ENCODE assay signal across 8 mouse cellular contexts in genomic region chr2:181659609-181660055, GRCm38 (mm10). TPM values are rescaled to one million over a fixed set of nuclear protein-coding genes. Genes with fewer than 3 reads are reported as not detected.
DNase-seq lines count a peak whose midpoint lies in the region; ATAC-seq and TF ChIP-seq lines count a peak whose summit lies in the region.

No protein-coding gene starts in this region.

- H3K27ac ChIP-seq in cortical plate, adult 2 months (ENCODE audit: insufficient read depth, low read length), result no peak overlapping the region

- intact Hi-C loops in gastrocnemius, postnatal 14 days (cut with DNase I; ENCODE audit: low total_unique reads), result no loop called here
- intact Hi-C loops in left cerebral cortex, postnatal 10 days (cut with DNase I), result loop anchor here (5.0 kb wide), 1 partner anchor 37 kb away; no protein-coding TSS in a partner anchor

- no peak for TF ChIP-seq POLR2A in cortical plate, adult 2 months (IDR thresholded peaks at IDR 0.05; ENCODE audit: extremely low read depth, insufficient read depth, low read length)

- H3K4me3 ChIP-seq in cortical plate, adult 2 months (ENCODE audit: insufficient read depth, low read length), result no peak overlapping the region

- H3K4me1 ChIP-seq in cortical plate, adult 2 months (ENCODE audit: control insufficient read depth, insufficient read depth, low read length), result 0 out of 2 replicates have a peak, but pooled peaks cover 2% of the 10 kb centered on the region

- DNase-seq in adipocyte (ENCODE audit: low spot score), result peak; percentile 52
- peak; percentile 80 for DNase-seq in gastrocnemius, postnatal 14 days
- DNase-seq in left cerebral cortex, postnatal 10 days (ENCODE audit: extremely low spot score in 1 of 2, low spot score in 2 of 2), result peak; percentile 61 to 92
- peak; percentile 70 for DNase-seq in right cerebral cortex, postnatal 25 days
- peak; percentile 67 for DNase-seq in yolk sac, embryonic 10.5 days (ENCODE audit: low spot score)

- ATAC-seq in inflammation-experienced regulatory T-cells, adult 6 months, result peak; percentile 90
- peak; percentile 89 for ATAC-seq in megakaryocyte progenitor cell, adult 5-6 weeks (replicated peaks; ENCODE audit: poor library complexity)

- TF ChIP-seq CTCF in cortical plate, adult 2 months (IDR thresholded peaks at IDR 0.05; ENCODE audit: extremely low read depth, insufficient read depth, low read length), result peak; percentile 74

RNA-seq across cellular contexts. Expression of gene Gm29797, which starts 2.8 kb away (rescaled TPM):
- polyA plus RNA-seq in cortical plate, adult 2 months (2012; rRNA removed), result 0.21 TPM in 1 of 2 replicates, not detected in the other
- not detected for total RNA-seq in gastrocnemius, postnatal 14 days (2021)
- polyA plus RNA-seq in inflammation-experienced regulatory T-cells, adult 6 months (2017; shearing (Covaris generic)), result not detected
- total RNA-seq in left cerebral cortex, postnatal 10 days (2021), result under 1 TPM in 1 of 2 experiments, not detected in 1; 0.67 TPM
- total RNA-seq in megakaryocyte progenitor cell, adult 5-6 weeks (2015), result not detected in 2 replicates
- not detected in 2 replicates for total RNA-seq in megakaryocyte progenitor cell, adult 5-6 weeks (2017)

RNA-seq across cellular contexts. Expression of gene Sox18, which starts 11.8 kb away (rescaled TPM):
- polyA plus RNA-seq in cortical plate, adult 2 months (2012; rRNA removed), result 16.8 and 21.8 TPM in 2 replicates
- total RNA-seq in gastrocnemius, postnatal 14 days (2021), result 10 to 100 TPM; 27.3 to 28.0 TPM
- polyA plus RNA-seq in inflammation-experienced regulatory T-cells, adult 6 months (2017; shearing (Covaris generic)), result not detected
- total RNA-seq in left cerebral cortex, postnatal 10 days (2021), result 10 to 100 TPM; 13.9 to 14.7 TPM
- not detected in 2 replicates for total RNA-seq in megakaryocyte progenitor cell, adult 5-6 weeks (2015)
- not detected in 2 replicates for total RNA-seq in megakaryocyte progenitor cell, adult 5-6 weeks (2017)

RNA-seq across cellular contexts. Expression of gene Tcea2, which starts 20.5 kb away (rescaled TPM):
- 195 and 212 TPM in 2 replicates for polyA plus RNA-seq in cortical plate, adult 2 months (2012; rRNA removed)
- total RNA-seq in gastrocnemius, postnatal 14 days (2021), result 1 to 10 TPM; 4.2 to 6.0 TPM
- 10 to 100 TPM in 2 of 3 experiments, 1 to 10 TPM in 1; 6.4 to 19.9 (median 17.5) TPM for polyA plus RNA-seq in inflammation-experienced regulatory T-cells, adult 6 months (2017; shearing (Covaris generic))
- total RNA-seq in left cerebral cortex, postnatal 10 days (2021), result 10 to 100 TPM; 57.3 to 62.7 TPM
- total RNA-seq in megakaryocyte progenitor cell, adult 5-6 weeks (2015), result 21.5 and 22.3 TPM in 2 replicates
- 8.7 and 9.8 TPM in 2 replicates for total RNA-seq in megakaryocyte progenitor cell, adult 5-6 weeks (2017)

RNA-seq across cellular contexts. Expression of gene Rgs19, which starts 34.1 kb away (rescaled TPM):
- polyA plus RNA-seq in cortical plate, adult 2 months (2012; rRNA removed), result 55.4 and 57.0 TPM in 2 replicates
- total RNA-seq in gastrocnemius, postnatal 14 days (2021), result 1 to 10 TPM; 5.1 to 6.5 TPM
- 100 to 1,000 TPM; 154 to 182 (median 170) TPM for polyA plus RNA-seq in inflammation-experienced regulatory T-cells, adult 6 months (2017; shearing (Covaris generic))
- total RNA-seq in left cerebral cortex, postnatal 10 days (2021), result 10 to 100 TPM; 48.8 to 57.2 TPM
- total RNA-seq in megakaryocyte progenitor cell, adult 5-6 weeks (2015), result 330 and 337 TPM in 2 replicates
- 81.1 and 100 TPM in 2 replicates for total RNA-seq in megakaryocyte progenitor cell, adult 5-6 weeks (2017)

RNA-seq across cellular contexts. Expression of gene Lkaaear1, which starts 38.6 kb away (rescaled TPM):
- polyA plus RNA-seq in cortical plate, adult 2 months (2012; rRNA removed), result not detected in 2 replicates
- total RNA-seq in gastrocnemius, postnatal 14 days (2021), result not detected
- polyA plus RNA-seq in inflammation-experienced regulatory T-cells, adult 6 months (2017; shearing (Covaris generic)), result not detected
- not detected for total RNA-seq in left cerebral cortex, postnatal 10 days (2021)
- not detected in 2 replicates for total RNA-seq in megakaryocyte progenitor cell, adult 5-6 weeks (2015)
- total RNA-seq in megakaryocyte progenitor cell, adult 5-6 weeks (2017), result not detected in 2 replicates

Comparison
In these comparisons a context has a peak if more than half of its experiments do, and no peak if none do; other contexts are left out.
1. RNA of gene Sox18, which starts 11.8 kb away (total RNA-seq): 27.3 to 28.0 TPM in gastrocnemius, postnatal 14 days and 13.9 to 14.7 TPM in left cerebral cortex, postnatal 10 days; not detected in megakaryocyte progenitor cell, adult 5-6 weeks; every median in the first group is over 10 times any median in the second.
2. Peak in every context shown above with its lines, with median percentiles within 50 percentile points of each other: DNase-seq.